8 mouse cellular contexts compared by ENCODE assay signal in the genomic region with DNA sequence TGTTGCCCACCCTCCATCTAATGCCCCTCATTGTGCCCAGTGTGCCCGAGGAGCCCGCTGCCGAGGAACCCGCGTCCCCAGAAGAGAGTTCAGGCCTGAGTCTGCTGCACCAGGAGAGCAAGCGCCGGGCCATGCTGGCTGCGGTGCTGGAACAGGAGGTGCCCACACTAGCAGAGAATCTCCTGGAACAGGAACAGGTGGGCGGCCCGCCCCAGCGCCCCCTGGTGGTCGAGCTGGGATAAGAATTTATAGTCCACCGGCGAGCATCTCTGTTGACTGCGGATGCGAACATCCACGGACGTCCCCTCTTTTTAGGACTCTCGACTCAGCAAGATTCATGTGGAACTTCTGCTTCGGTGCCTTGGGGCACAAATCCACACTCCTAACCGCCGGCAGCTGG. TPM values are rescaled to one million over a fixed set of nuclear protein-coding genes. Genes with fewer than 3 reads are reported as not detected.
A peak's percentile ranks its signal among the peaks of the same experiment; 100 is the strongest.
DNase-seq lines count a peak whose midpoint lies in the region; ATAC-seq lines count a peak whose summit lies in the region.

No protein-coding gene starts in this region.

- DNase-seq in CD8-positive naive resting alpha-beta T cell, adult 2 months (ENCODE audit: low read depth in 2 of 2, low spot score in 2 of 2): peak; percentile 86 to 91
- peak; percentile 69 for DNase-seq in forebrain, embryonic 14.5 days (ENCODE audit: low spot score)
- DNase-seq in heart, postnatal 14 days: peak; percentile 89 to 91
- peak; percentile 91 to 92 for DNase-seq in kidney, postnatal 4 days
- DNase-seq in neural tube, embryonic 11.5 days (ENCODE audit: low spot score): peak; percentile 78

- peak overlapping the region; percentile 49; the same call in 1 of the 2 replicates for H3K9ac ChIP-seq in forebrain, embryonic 14.5 days (ENCODE audit: low read length)
- no peak overlapping the region for H3K9ac ChIP-seq in liver, embryonic 15.5 days
- H3K9ac ChIP-seq in neural tube, embryonic 11.5 days (ENCODE audit: low read length): peak overlapping the region; percentile 5; the same call in 1 of the 2 replicates
- H3K9ac ChIP-seq in stomach, embryonic 16.5 days (ENCODE audit: low read length): peak overlapping the region; percentile 40

- peaks cover 33% of the 10 kb centered on the region for H3K27me3 ChIP-seq in forebrain, embryonic 14.5 days (replicated peaks; ENCODE audit: control insufficient read depth, insufficient read depth, low read length)
- peaks cover 82% of the 10 kb centered on the region for H3K27me3 ChIP-seq in liver, embryonic 15.5 days
- peaks cover 28% of the 10 kb centered on the region for H3K27me3 ChIP-seq in neural tube, embryonic 11.5 days (ENCODE audit: control insufficient read depth, insufficient read depth, low read length)
- H3K27me3 ChIP-seq in stomach, embryonic 16.5 days (ENCODE audit: control insufficient read depth, insufficient read depth, low read length): peaks cover 30% of the 10 kb centered on the region

- 2% methylated on average over 22 of the region's 22 CpGs for WGBS in forebrain, embryonic 14.5 days
- 11% methylated on average over 22 of the region's 22 CpGs for WGBS in liver, embryonic 15.5 days (ENCODE audit: insufficient replicate concordance)
- WGBS in neural tube, embryonic 11.5 days: 2% methylated on average over 22 of the region's 22 CpGs
- WGBS in stomach, embryonic 16.5 days: 8% methylated on average over 22 of the region's 22 CpGs

- H3K9me3 ChIP-seq in forebrain, embryonic 14.5 days (replicated peaks; ENCODE audit: control insufficient read depth, low read length): no peaks in the 10 kb centered on the region
- H3K9me3 ChIP-seq in liver, embryonic 15.5 days (replicated peaks): no peaks in the 10 kb centered on the region
- no peaks in the 10 kb centered on the region for H3K9me3 ChIP-seq in neural tube, embryonic 11.5 days (ENCODE audit: control insufficient read depth, low read length)
- H3K9me3 ChIP-seq in stomach, embryonic 16.5 days (replicated peaks; ENCODE audit: control insufficient read depth, low read length): no peaks in the 10 kb centered on the region

- H3K27ac ChIP-seq in forebrain, embryonic 14.5 days (ENCODE audit: low read depth, low read length): no peak overlapping the region
- H3K27ac ChIP-seq in liver, embryonic 15.5 days (replicated peaks): no peak overlapping the region
- no peak overlapping the region for H3K27ac ChIP-seq in neural tube, embryonic 11.5 days (ENCODE audit: low read depth, low read length)
- H3K27ac ChIP-seq in stomach, embryonic 16.5 days (ENCODE audit: low read length): peak overlapping the region; percentile 53; the same call in 1 of the 2 replicates

- intact Hi-C loops in heart, postnatal 14 days (cut with DNase I): loop anchor here (1.0 to 5.0 kb wide), 4 partner anchors 16 to 242 kb away; partner anchors contain the start of genes Cd164l2 and Gpr3

- ATAC-seq in cerebellum, adult (ENCODE audit: insufficient number of reproducible peaks, low FRiP score, low TSS enrichment): peak; percentile 45; the same call in 1 of the 2 replicates
- no peak for ATAC-seq in forebrain, embryonic 14.5 days
- ATAC-seq in liver, embryonic 15.5 days (ENCODE audit: insufficient read depth): no peak
- no peak for ATAC-seq in neural tube, embryonic 11.5 days (ENCODE audit: insufficient read depth, low FRiP score, low TSS enrichment)
- ATAC-seq in stomach, embryonic 16.5 days (ENCODE audit: insufficient read depth, low FRiP score): peak; percentile 52; the same call in 1 of the 2 replicates

- H3K4me3 ChIP-seq in forebrain, embryonic 14.5 days (ENCODE audit: low read depth, low read length): peak overlapping the region; percentile 27
- no peak overlapping the region for H3K4me3 ChIP-seq in liver, embryonic 15.5 days (replicated peaks)
- peak overlapping the region; percentile 12 for H3K4me3 ChIP-seq in neural tube, embryonic 11.5 days (ENCODE audit: low read depth, low read length)
- peak overlapping the region; percentile 36 for H3K4me3 ChIP-seq in stomach, embryonic 16.5 days (replicated peaks; ENCODE audit: low read length)

- peak overlapping the region; percentile 52 for H3K4me2 ChIP-seq in forebrain, embryonic 14.5 days (ENCODE audit: low read length)
- peak overlapping the region; percentile 41 for H3K4me2 ChIP-seq in liver, embryonic 15.5 days
- H3K4me2 ChIP-seq in neural tube, embryonic 11.5 days (ENCODE audit: low read depth): peak overlapping the region; percentile 44
- H3K4me2 ChIP-seq in stomach, embryonic 16.5 days (ENCODE audit: low read depth, low read length): peak overlapping the region; percentile 63

- no peaks in the 10 kb centered on the region for H3K36me3 ChIP-seq in forebrain, embryonic 14.5 days (ENCODE audit: control insufficient read depth, insufficient read depth, low read length)
- no peaks in the 10 kb centered on the region for H3K36me3 ChIP-seq in liver, embryonic 15.5 days (replicated peaks)
- no peaks in the 10 kb centered on the region for H3K36me3 ChIP-seq in neural tube, embryonic 11.5 days (ENCODE audit: control insufficient read depth, insufficient read depth, low read length)
- H3K36me3 ChIP-seq in stomach, embryonic 16.5 days (ENCODE audit: control insufficient read depth, insufficient read depth, low read length): no peaks in the 10 kb centered on the region

- peaks cover 4% of the 10 kb centered on the region for H3K4me1 ChIP-seq in forebrain, embryonic 14.5 days (ENCODE audit: control insufficient read depth, insufficient read depth, low read length)
- peaks cover 52% of the 10 kb centered on the region for H3K4me1 ChIP-seq in liver, embryonic 15.5 days (replicated peaks)
- no peaks in the 10 kb centered on the region for H3K4me1 ChIP-seq in neural tube, embryonic 11.5 days (ENCODE audit: control insufficient read depth, insufficient read depth, low read length)
- H3K4me1 ChIP-seq in stomach, embryonic 16.5 days (ENCODE audit: control insufficient read depth, insufficient read depth, low read length): peaks cover 18% of the 10 kb centered on the region

RNA-seq across cellular contexts. Expression of gene Map3k6, which starts 10.0 kb away (rescaled TPM):
- polyA plus RNA-seq in forebrain, embryonic 14.5 days (2014; fragmentation: Nextera tagmentation; extraction: Ambion mirVana): 1.1 and 1.7 TPM in 2 replicates
- total RNA-seq in heart, postnatal 14 days (2021): 10 to 100 TPM; 22.4 to 22.5 TPM
- 2.0 and 2.9 TPM in 2 replicates for polyA plus RNA-seq in liver, embryonic 15.5 days (2015; fragmentation: Nextera tagmentation; extraction: Ambion mirVana)
- 1.5 and 2.7 TPM in 2 replicates for polyA plus RNA-seq in neural tube, embryonic 11.5 days (2014; fragmentation: Nextera tagmentation; extraction: Ambion mirVana)
- polyA plus RNA-seq in stomach, embryonic 16.5 days (2015; fragmentation: Nextera tagmentation; extraction: Ambion mirVana): 17.1 and 21.0 TPM in 2 replicates

RNA-seq across cellular contexts. Expression of gene Sytl1, which starts 12.3 kb away (rescaled TPM):
- polyA plus RNA-seq in forebrain, embryonic 14.5 days (2014; fragmentation: Nextera tagmentation; extraction: Ambion mirVana): 0.32 and 0.54 TPM in 2 replicates
- 1 to 10 TPM in 1 of 2 experiments, under 1 TPM in 1; 0.84 to 2.4 TPM for total RNA-seq in heart, postnatal 14 days (2021)
- 0.92 and 1.0 TPM in 2 replicates for polyA plus RNA-seq in liver, embryonic 15.5 days (2015; fragmentation: Nextera tagmentation; extraction: Ambion mirVana)
- polyA plus RNA-seq in neural tube, embryonic 11.5 days (2014; fragmentation: Nextera tagmentation; extraction: Ambion mirVana): 1.2 and 1.4 TPM in 2 replicates
- polyA plus RNA-seq in stomach, embryonic 16.5 days (2015; fragmentation: Nextera tagmentation; extraction: Ambion mirVana): 52.0 and 76.1 TPM in 2 replicates

RNA-seq across cellular contexts. Expression of gene Tmem222, which starts 27.0 kb away (rescaled TPM):
- 125 and 131 TPM in 2 replicates for polyA plus RNA-seq in forebrain, embryonic 14.5 days (2014; fragmentation: Nextera tagmentation; extraction: Ambion mirVana)
- 10 to 100 TPM; 25.1 to 27.0 TPM for total RNA-seq in heart, postnatal 14 days (2021)
- 35.8 and 42.3 TPM in 2 replicates for polyA plus RNA-seq in liver, embryonic 15.5 days (2015; fragmentation: Nextera tagmentation; extraction: Ambion mirVana)
- polyA plus RNA-seq in neural tube, embryonic 11.5 days (2014; fragmentation: Nextera tagmentation; extraction: Ambion mirVana): 79.0 and 91.0 TPM in 2 replicates
- 71.3 and 74.3 TPM in 2 replicates for polyA plus RNA-seq in stomach, embryonic 16.5 days (2015; fragmentation: Nextera tagmentation; extraction: Ambion mirVana)

RNA-seq across cellular contexts. Expression of gene Gpr3, which starts 38.3 kb away (rescaled TPM):
- 0.62 and 1.1 TPM in 2 replicates for polyA plus RNA-seq in forebrain, embryonic 14.5 days (2014; fragmentation: Nextera tagmentation; extraction: Ambion mirVana)
- under 1 TPM in 1 of 2 experiments, not detected in 1; 0.22 TPM for total RNA-seq in heart, postnatal 14 days (2021)
- polyA plus RNA-seq in liver, embryonic 15.5 days (2015; fragmentation: Nextera tagmentation; extraction: Ambion mirVana): not detected in 2 replicates
- polyA plus RNA-seq in neural tube, embryonic 11.5 days (2014; fragmentation: Nextera tagmentation; extraction: Ambion mirVana): 0.45 and 0.49 TPM in 2 replicates
- 0.12 TPM in 1 of 2 replicates, not detected in the other for polyA plus RNA-seq in stomach, embryonic 16.5 days (2015; fragmentation: Nextera tagmentation; extraction: Ambion mirVana)

RNA-seq across cellular contexts. Expression of gene Cd164l2, which starts 38.7 kb away (rescaled TPM):
- 0.43 and 1.4 TPM in 2 replicates for polyA plus RNA-seq in forebrain, embryonic 14.5 days (2014; fragmentation: Nextera tagmentation; extraction: Ambion mirVana)
- not detected for total RNA-seq in heart, postnatal 14 days (2021)
- polyA plus RNA-seq in liver, embryonic 15.5 days (2015; fragmentation: Nextera tagmentation; extraction: Ambion mirVana): not detected in 2 replicates
- 0.32 and 0.62 TPM in 2 replicates for polyA plus RNA-seq in neural tube, embryonic 11.5 days (2014; fragmentation: Nextera tagmentation; extraction: Ambion mirVana)
- polyA plus RNA-seq in stomach, embryonic 16.5 days (2015; fragmentation: Nextera tagmentation; extraction: Ambion mirVana): 9.2 and 9.5 TPM in 2 replicates

Comparison
In these comparisons a context has a peak if more than half of its experiments do, and no peak if none do; other contexts are left out.
1. ATAC-seq: peak in cerebellum, adult (single experiment) and stomach, embryonic 16.5 days (single experiment); none in forebrain, embryonic 14.5 days (single experiment), liver, embryonic 15.5 days (single experiment) and neural tube, embryonic 11.5 days (single experiment).
2. RNA of gene Sytl1, which starts 12.3 kb away (polyA plus RNA-seq): 52.0 to 76.1 TPM in stomach, embryonic 16.5 days; 1.2 to 1.4 TPM in neural tube, embryonic 11.5 days, 0.92 to 1.0 TPM in liver, embryonic 15.5 days and 0.32 to 0.54 TPM in forebrain, embryonic 14.5 days; every median in the first group is over 10 times any median in the second.
3. Peak in every context shown above with its lines, with median percentiles within 50 percentile points of each other: DNase-seq and H3K4me2 ChIP-seq.